Comparison of ENCODE assay signal across 12 mouse cellular contexts in genomic region chr4:155569818-155570217, GRCm38 (mm10).
"Had no signal": no experiment of that assay in that cellular context is flagged by ENCODE, and none has a peak within 500 bp of the region (broad histone marks: within the 10 kb centered on the region; RNA-seq: fewer than 3 reads in every experiment).

No protein-coding gene starts in this region.

- H3K4me2 ChIP-seq: kidney, embryonic 15.5 days; midbrain, embryonic 13.5 days had no signal

- H3K36me3 ChIP-seq: kidney, embryonic 15.5 days; limb, embryonic 10.5 days; midbrain, embryonic 13.5 days had no signal

- H3K9me3 ChIP-seq: kidney, embryonic 15.5 days; limb, embryonic 10.5 days; midbrain, embryonic 13.5 days had no signal

- H3K4me3 ChIP-seq: kidney, embryonic 15.5 days; left cerebral cortex, adult 2 months; limb, embryonic 10.5 days; midbrain, embryonic 13.5 days had no signal

- ATAC-seq: lung, postnatal 0 days; midbrain, embryonic 13.5 days had no signal

- H3K27me3 ChIP-seq: kidney, embryonic 15.5 days; midbrain, embryonic 13.5 days had no signal

- H3K9ac ChIP-seq: kidney, embryonic 15.5 days; midbrain, embryonic 13.5 days had no signal

- DNase-seq: kidney, adult 2 months; kidney, postnatal 14 days; lung, adult 2 months; lung, postnatal 36 days; right cerebral cortex, postnatal 25 days; thymus, postnatal 4 days had no signal

- H3K27ac ChIP-seq: kidney, embryonic 15.5 days; left cerebral cortex, adult 2 months; limb, embryonic 10.5 days; midbrain, embryonic 13.5 days; stomach, postnatal 0 days had no signal
